Mouse (Mus musculus) lung, postnatal 0 days (tissue): Measurements from ENCODE around the gene Rgs12. TPM values are rescaled to one million over a fixed set of nuclear protein-coding genes. Genes with fewer than 3 reads are reported as not detected.

Experiments used
- ATAC-seq: fragments of 200-750 bp; cut with Nextera tagmentation; 2 replicates; pipeline ENCODE4 v1.8.0; 2017; ENCODE audit warnings: moderate library complexity
- DNase-seq: peaks from one replicate; pipeline ENCODE4 v3.0.0-alpha.2; 2016; ENCODE audit warnings: low spot score
- H3K27ac ChIP-seq: fragments of 300-500 bp; sonication (generic); 2 replicates; pipeline ENCODE4 v1.5.1; 2014; ENCODE audit warnings: antibody characterized with exemption, mild to moderate bottlenecking, low read length, mixed read lengths
- H3K27me3 ChIP-seq: fragments of 300-500 bp; sonication (generic); replicated peaks from 2 replicates; pipeline ENCODE4 v1.6.1; 2014; ENCODE audit warnings: low read length, mixed read lengths; ENCODE audit not compliant: insufficient read depth
- H3K36me3 ChIP-seq: fragments of 300-500 bp; sonication (generic); 2 replicates; pipeline ENCODE4 v1.6.1; 2014; ENCODE audit warnings: low read length, mixed read lengths; ENCODE audit not compliant: insufficient read depth
- H3K4me1 ChIP-seq: fragments of 300-500 bp; sonication (generic); 2 replicates; pipeline ENCODE4 v1.6.1; 2014; ENCODE audit warnings: antibody characterized with exemption, low read depth, low read length, mixed read lengths; ENCODE audit not compliant: insufficient read depth
- H3K4me2 ChIP-seq: fragments of 300-500 bp; sonication (generic); replicated peaks from 2 replicates; pipeline ENCODE4 v1.6.1; 2014; ENCODE audit warnings: low read depth, mild to moderate bottlenecking, low read length, moderate library complexity, mixed read lengths
- H3K4me3 ChIP-seq: fragments of 300-500 bp; sonication (generic); 2 replicates; pipeline ENCODE4 v1.5.1; 2014; ENCODE audit warnings: low read depth, low read length
- H3K9ac ChIP-seq: fragments of 300-500 bp; sonication (generic); replicated peaks from 2 replicates; pipeline ENCODE4 v1.6.1; 2014; ENCODE audit warnings: low read depth, mild to moderate bottlenecking
- H3K9me3 ChIP-seq: fragments of 300-500 bp; sonication (generic); 2 replicates; pipeline ENCODE4 v1.6.1; 2016; ENCODE audit warnings: low read length, mixed read lengths
- CTCF ChIP-seq: IDR thresholded peaks from 2 replicates; pipeline ENCODE4 v1.5.1; 2016; ENCODE audit warnings: antibody characterized with exemption, mild to moderate bottlenecking
- EP300 ChIP-seq: IDR thresholded peaks from 2 replicates; pipeline ENCODE4 v1.6.1; 2016; ENCODE audit warnings: antibody characterized with exemption, mild to moderate bottlenecking, control low read depth
- WGBS: fragments of 180-500 bp; shearing (Covaris S2); extraction: QIAGEN DNeasy Blood & Tissue Kit; methylation state at CpG from one replicate; pipeline ENCODE4 v1.1.7; 2014; 5-methylcytosine and 5-hydroxymethylcytosine counted together
- polyA plus RNA-seq: library from polyadenylated mRNA; unstranded; fragments of >200 nt; fragmentation: Nextera tagmentation; extraction: Ambion mirVana; gene quantifications from 2 replicates; pipeline ENCODE4 v1.2.1, GENCODE M21; 2015

Rgs12 gene
- polyA plus RNA-seq, 1 experiment from 2014 or later: 45.5 TPM

DNA sequence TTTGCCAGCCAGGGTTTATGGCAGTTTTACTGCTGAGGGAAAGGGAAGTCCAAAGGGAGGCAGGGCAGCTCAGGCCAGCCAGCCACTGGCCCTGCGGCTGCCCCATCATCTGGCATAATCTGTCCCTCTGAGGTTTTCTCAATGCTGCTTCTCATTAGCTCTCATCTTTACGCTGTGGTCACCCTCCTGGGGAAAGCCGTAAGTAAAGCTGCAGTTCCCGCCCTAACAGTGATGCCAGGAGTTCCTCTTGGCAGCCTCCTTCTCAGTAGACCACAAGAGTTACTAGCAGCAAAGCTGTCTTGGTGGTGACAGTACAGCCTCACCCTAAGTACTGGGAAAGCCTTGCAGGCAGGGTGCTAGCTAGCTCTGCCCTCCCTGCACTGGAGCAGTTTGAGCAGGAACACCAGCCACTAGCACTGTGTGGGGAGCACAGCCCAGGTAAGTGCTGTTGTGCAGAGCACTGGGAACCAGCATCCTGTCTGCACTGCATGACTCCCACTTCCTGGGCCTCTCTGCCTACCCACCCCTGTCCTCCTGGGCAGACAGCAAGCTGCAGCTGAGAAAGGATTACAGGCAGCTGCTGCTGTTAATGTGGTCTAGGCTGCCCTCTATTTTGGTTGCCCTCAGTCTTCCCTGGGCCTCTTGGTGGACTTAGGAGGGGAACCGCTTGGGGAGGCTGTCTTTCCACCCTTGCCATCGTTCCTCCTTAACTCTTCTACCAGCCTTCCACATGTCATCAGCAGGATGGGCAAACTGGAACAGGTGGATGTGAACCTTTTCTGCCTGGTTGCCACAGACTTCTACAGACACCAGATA is 41.1 kb upstream of the Rgs12 start, which contains the start of gene Msantd1:
Msantd1 (plus strand) TSS at position 103 of the 816 bp plus-strand sequence.
- no peak within 1 kb of the TSS for H3K9ac ChIP-seq
- WGBS: 71% methylated on average over 6 of the region's 6 CpGs
- H3K4me2 ChIP-seq: no peak within 1 kb of the TSS
- no peak for ATAC-seq
- TF ChIP-seq EP300: no peak
- no peak for TF ChIP-seq CTCF
- no peak for DNase-seq
- H3K4me1 ChIP-seq: peaks cover 8% of the 10 kb centered on the region; the same call in 1 of the 2 replicates
- no peaks in the 10 kb centered on the region for H3K27me3 ChIP-seq
- H3K36me3 ChIP-seq: peaks cover 32% of the 10 kb centered on the region
- H3K4me3 ChIP-seq: no peak within 1 kb of the TSS
- H3K27ac ChIP-seq: peak within 1 kb of the TSS; percentile 17
- no peaks in the 10 kb centered on the region for H3K9me3 ChIP-seq

DNA sequence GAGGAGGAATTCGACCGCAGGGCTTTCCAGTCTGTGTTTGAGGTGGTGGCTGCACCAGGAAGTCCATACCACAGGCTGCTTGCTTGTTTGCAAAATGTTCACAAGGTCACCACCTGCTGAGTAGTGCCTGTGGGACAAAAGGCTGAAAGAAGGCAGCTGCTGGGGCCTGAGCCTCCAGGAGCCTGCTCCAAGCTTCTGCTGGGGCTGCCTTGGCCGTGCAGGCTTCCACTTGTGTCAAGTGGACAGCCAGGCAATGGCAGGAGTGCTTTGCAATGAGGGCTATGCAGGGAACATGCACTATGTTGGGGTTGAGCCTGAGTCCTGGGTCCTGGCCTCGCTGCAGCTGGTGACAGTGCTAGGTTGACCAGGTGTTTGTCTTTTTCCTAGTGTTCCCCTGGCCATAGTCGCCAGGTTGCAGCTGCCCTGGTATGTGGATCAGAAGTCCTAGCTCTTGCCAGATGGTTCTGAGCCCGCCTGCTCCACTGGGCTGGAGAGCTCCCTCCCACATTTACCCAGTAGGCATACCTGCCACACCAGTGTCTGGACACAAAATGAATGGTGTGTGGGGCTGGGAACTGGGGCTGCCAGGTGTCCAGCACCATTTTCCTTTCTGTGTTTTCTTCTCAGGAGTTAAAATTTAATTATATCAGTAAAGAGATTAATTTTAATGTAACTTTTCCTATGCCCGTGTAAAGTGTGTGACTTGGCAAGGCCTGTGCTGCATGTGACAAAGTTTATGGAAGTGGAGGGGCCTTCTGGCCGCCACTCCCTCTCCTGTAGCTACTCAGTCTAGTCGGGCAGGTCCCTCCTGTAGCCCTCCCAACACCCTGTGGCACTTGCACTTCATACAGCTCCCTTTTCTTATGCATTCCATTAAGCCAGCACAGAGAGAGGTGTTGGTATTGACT is 40.3 kb upstream of the Rgs12 start:
- Histone ChIP-seq H3K4me2 (no peak overlapping the region), H3K9me3 (no peaks in the 10 kb centered on the region), H3K27ac (peak overlapping the region; percentile 17), H3K27me3 (no peaks in the 10 kb centered on the region), H3K4me3 (no peak overlapping the region), H3K4me1 (peaks cover 8% of the 10 kb centered on the region; the same call in 1 of the 2 replicates), H3K36me3 (peaks cover 32% of the 10 kb centered on the region), H3K9ac (no peak overlapping the region)
- WGBS: 49% methylated on average over 9 of the region's 9 CpGs
- TF ChIP-seq EP300 (no peak), CTCF (no peak)
- ATAC-seq (peak; percentile 88), DNase-seq (peak; percentile 59)

DNA sequence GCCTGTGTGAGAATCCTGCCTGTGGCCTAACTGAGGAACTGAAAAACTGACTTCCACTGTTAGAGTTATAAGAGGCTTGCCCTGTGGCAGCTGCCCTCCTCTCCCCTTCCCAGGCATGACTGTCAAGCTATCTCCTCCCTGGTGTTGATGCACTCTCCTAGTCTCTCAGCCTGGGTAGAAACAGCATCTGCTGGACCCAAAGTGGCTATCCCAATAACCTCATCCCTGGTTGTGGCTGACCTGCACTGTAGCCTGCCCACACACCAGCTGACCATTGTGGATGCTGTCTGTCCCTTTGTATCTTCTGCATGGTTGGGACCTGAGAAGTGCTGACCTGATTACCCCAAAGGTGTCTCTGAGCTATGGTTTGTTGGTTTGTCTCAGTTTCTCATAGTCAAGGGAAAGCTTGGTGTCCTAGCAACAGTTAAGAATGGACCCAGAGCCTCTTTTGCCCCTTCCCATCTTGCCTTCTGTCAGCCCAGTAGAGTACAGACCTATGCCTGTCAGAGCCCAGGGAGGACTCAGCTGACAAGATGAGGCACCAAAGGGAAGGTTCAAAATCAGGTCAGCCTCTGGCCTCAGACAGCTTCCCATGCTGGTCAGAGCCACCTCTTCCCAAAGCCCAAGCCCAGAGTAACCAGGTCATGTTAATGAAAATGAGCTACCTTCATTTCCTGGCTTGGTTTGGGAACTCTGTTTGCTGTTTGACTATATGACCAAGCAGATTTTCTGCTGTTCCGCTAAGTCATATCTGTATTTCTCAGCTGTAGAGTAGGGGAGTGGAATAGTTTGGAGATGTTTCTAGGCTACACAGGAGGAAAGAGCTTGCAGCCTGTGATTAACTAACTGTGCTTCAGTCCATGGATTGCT is 39.4 kb upstream of the Rgs12 start:
- DNase-seq (peak; percentile 23), ATAC-seq (no peak)
- H3K9me3 ChIP-seq: no peaks in the 10 kb centered on the region
- peaks cover 8% of the 10 kb centered on the region; the same call in 1 of the 2 replicates for H3K4me1 ChIP-seq
- H3K36me3 ChIP-seq: peaks cover 32% of the 10 kb centered on the region
- no peak overlapping the region for H3K9ac ChIP-seq
- TF ChIP-seq EP300 (no peak), CTCF (no peak)
- no peak overlapping the region for H3K4me2 ChIP-seq
- peak overlapping the region; percentile 17; the same call in 1 of the 2 replicates for H3K27ac ChIP-seq
- no peaks in the 10 kb centered on the region for H3K27me3 ChIP-seq
- H3K4me3 ChIP-seq: no peak overlapping the region
- WGBS: 86% methylated on average over 1 of the region's 1 CpGs

DNA sequence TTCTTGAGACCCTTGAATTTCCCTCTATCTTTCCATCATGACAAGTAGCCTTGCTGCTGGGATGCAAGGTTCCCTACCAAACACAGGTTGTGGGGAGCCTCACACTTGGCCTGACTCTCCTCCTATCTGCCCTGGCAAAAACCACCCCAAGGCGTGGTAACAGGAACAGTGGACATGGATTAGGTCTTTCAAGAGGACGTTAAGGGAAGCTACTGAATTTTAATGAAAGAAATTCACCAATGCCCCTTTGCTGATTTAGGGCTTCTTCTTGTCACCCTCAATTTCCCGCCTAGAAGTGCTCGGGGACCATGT is 38.8 kb upstream of the Rgs12 start:
- TF ChIP-seq CTCF: no peak
- no peak for TF ChIP-seq EP300
- no peak for ATAC-seq
- WGBS: 84% methylated on average over 4 of the region's 4 CpGs

DNA sequence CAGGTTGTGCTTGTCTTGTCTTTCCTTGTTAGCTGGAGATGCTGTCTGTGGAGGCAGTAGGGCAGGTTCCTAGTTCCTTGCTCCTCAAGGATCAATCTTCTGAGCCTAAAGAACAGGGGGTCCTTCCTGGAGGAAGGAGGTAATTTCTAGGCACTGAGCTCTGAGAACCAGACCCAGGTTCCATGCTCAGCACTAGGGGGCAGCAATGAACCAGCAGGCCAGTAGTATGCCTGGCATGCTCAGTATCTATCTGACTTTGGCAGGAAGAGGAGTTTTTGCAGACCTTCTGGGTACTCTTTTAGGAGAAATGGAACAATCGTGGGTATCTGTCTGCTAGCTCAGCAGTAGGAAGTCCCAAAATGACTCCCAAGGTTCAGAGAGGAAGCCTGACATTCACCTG is 33.4 kb upstream of the Rgs12 start:
- ATAC-seq (peak; percentile 86), DNase-seq (peak; percentile 87)
- no peak overlapping the region for H3K9ac ChIP-seq
- H3K4me2 ChIP-seq: no peak overlapping the region
- H3K4me3 ChIP-seq: no peak overlapping the region
- H3K27me3 ChIP-seq: no peaks in the 10 kb centered on the region
- TF ChIP-seq EP300 (no peak), CTCF (peak; percentile 97)
- 0% methylated on average over 1 of the region's 1 CpGs for WGBS
- H3K36me3 ChIP-seq: no peaks in the 10 kb centered on the region
- no peak overlapping the region for H3K27ac ChIP-seq
- H3K4me1 ChIP-seq: no peaks in the 10 kb centered on the region
- H3K9me3 ChIP-seq: no peaks in the 10 kb centered on the region

More for the DNA sequence above, 38.8 kb upstream of the Rgs12 start:
- Histone ChIP-seq H3K9ac (no peak overlapping the region), H3K27ac (no peak overlapping the region), H3K9me3 (no peaks in the 10 kb centered on the region), H3K27me3 (no peaks in the 10 kb centered on the region), H3K4me3 (no peak overlapping the region), H3K4me1 (peaks cover 8% of the 10 kb centered on the region; the same call in 1 of the 2 replicates), H3K4me2 (no peak overlapping the region), H3K36me3 (peaks cover 31% of the 10 kb centered on the region)
- DNase-seq: no peak
